Comparison of ENCODE assay signal across 9 mouse cellular contexts in genomic region chr9:69502504-69502903, GRCm38 (mm10). TPM values are rescaled to one million over a fixed set of nuclear protein-coding genes. Genes with fewer than 3 reads are reported as not detected.
DNase-seq lines count a peak whose midpoint lies in the region; ATAC-seq and TF ChIP-seq lines count a peak whose summit lies in the region.
"Had no signal": no experiment of that assay in that cellular context is flagged by ENCODE, and none has a peak within 500 bp of the region (broad histone marks: within the 10 kb centered on the region; RNA-seq: fewer than 3 reads in every experiment).

No protein-coding gene starts in this region.

- TF ChIP-seq EP300 in ES-Bruce4 (IDR thresholded peaks at IDR 0.05; ENCODE audit: insufficient read depth, low read depth, low read length), result no peak

- no peaks in the 10 kb centered on the region for H3K36me3 ChIP-seq in ES-Bruce4 (ENCODE audit: control insufficient read depth, insufficient read depth, low read length, poor library complexity, severe bottlenecking)
- H3K36me3 ChIP-seq in splenic B cell, adult 2 months (ENCODE audit: control insufficient read depth, insufficient read depth, low read length, poor library complexity, severe bottlenecking), result no peaks in the 10 kb centered on the region
- H3K36me3 ChIP-seq: liver, embryonic 15.5 days had no signal

- peaks cover 1% of the 10 kb centered on the region; the same call in 1 of the 2 replicates for H3K27me3 ChIP-seq in ES-Bruce4 (ENCODE audit: control insufficient read depth, insufficient read depth, low read length, poor library complexity, severe bottlenecking)
- H3K27me3 ChIP-seq in splenic B cell, adult 2 months (ENCODE audit: control insufficient read depth, insufficient read depth, low read length, poor library complexity, severe bottlenecking), result no peaks in the 10 kb centered on the region

- TF ChIP-seq POLR2A in ES-Bruce4 (IDR thresholded peaks at IDR 0.05; ENCODE audit: insufficient read depth, low read length), result no peak

- TF ChIP-seq CTCF in ES-Bruce4 (IDR thresholded peaks at IDR 0.05; ENCODE audit: low read depth, low read length), result peak; percentile 70

- no peak overlapping the region for H3K27ac ChIP-seq in ES-Bruce4 (ENCODE audit: insufficient read depth, low read length)
- H3K27ac ChIP-seq: liver, embryonic 15.5 days had no signal

- no peaks in the 10 kb centered on the region for H3K4me1 ChIP-seq in ES-Bruce4 (ENCODE audit: control insufficient read depth, insufficient read depth, low read length)
- H3K4me1 ChIP-seq: liver, embryonic 15.5 days had no signal

- no peak overlapping the region for H3K4me3 ChIP-seq in ES-Bruce4 (ENCODE audit: low read depth, low read length)
- H3K4me3 ChIP-seq: liver, embryonic 15.5 days had no signal

- H3K9ac ChIP-seq in ES-Bruce4 (ENCODE audit: low read depth, poor library complexity, severe bottlenecking), result no peak overlapping the region
- H3K9ac ChIP-seq: liver, embryonic 15.5 days had no signal

- no peak; the same call in 1 of the 2 replicates for ATAC-seq in cerebellum, adult (ENCODE audit: insufficient number of reproducible peaks, low FRiP score, low TSS enrichment)

- DNase-seq in cerebellum, adult 11 months, result peak; percentile 23
- DNase-seq in c-Kit-positive CD71-negative TER-119-negative erythroid progenitor cells, embryonic 14.5 days (ENCODE audit: low read depth), result peak; percentile 52
- DNase-seq in frontal cortex, postnatal 14 days (ENCODE audit: low spot score in 2 of 2), result peak; percentile 25 to 72
- peak; percentile 27 for DNase-seq in layer of hippocampus, adult 9-11 months
- DNase-seq in lung, postnatal 36 days, result peak; percentile 83
- peak; percentile 59 for DNase-seq in splenic B cell, adult 2 months (ENCODE audit: low read depth, low spot score)

- no peaks in the 10 kb centered on the region for H3K9me3 ChIP-seq in ES-Bruce4 (replicated peaks; ENCODE audit: control insufficient read depth, insufficient read depth, low read length, poor library complexity, severe bottlenecking)
- H3K9me3 ChIP-seq: liver, embryonic 15.5 days had no signal

RNA-seq across cellular contexts. Expression of gene Anxa2, which starts 49.1 kb away (rescaled TPM):
- 139 and 148 TPM in 2 replicates for polyA plus RNA-seq in ES-Bruce4 (2011; ENCODE audit: insufficient read depth, insufficient read length, low read depth, missing spikeins)

Comparison
In these comparisons a context has a peak if more than half of its experiments do, and no peak if none do; other contexts are left out.
1. DNase-seq: peak in every context shown above with its lines; median percentile 83 in lung, postnatal 36 days; 59 in splenic B cell, adult 2 months; 52 in c-Kit-positive CD71-negative TER-119-negative erythroid progenitor cells, embryonic 14.5 days; 48 in frontal cortex, postnatal 14 days; 27 in layer of hippocampus, adult 9-11 months; 23 in cerebellum, adult 11 months.